Mouse (Mus musculus): ENCODE measurements around the gene Fam172a.

GRCm38 (mm10) chr13:77868314-77868713, 166.5 kb downstream of the Fam172a start:
- TF ChIP-seq CTCF (conservative IDR thresholded peaks at IDR 0.05; ENCODE audit: insufficient read depth, insufficient read length, low read depth, low read length) (no peak), POLR2A (IDR thresholded peaks at IDR 0.05; ENCODE audit: low read depth, low read length) (no peak)
